Mouse (Mus musculus) embryonic facial prominence, embryonic 15.5 days (tissue): Measurements from ENCODE around the gene Ucn. TPM values are rescaled to one million over a fixed set of nuclear protein-coding genes. Genes with fewer than 3 reads are reported as not detected.

Experiments used
- ATAC-seq: fragments of 200-750 bp; cut with Nextera tagmentation; 2 replicates; pipeline ENCODE4 v1.8.0; 2017; ENCODE audit warnings: low read depth, moderate TSS enrichment; ENCODE audit not compliant: insufficient number of reproducible peaks, low FRiP score, low TSS enrichment
- H3K27ac ChIP-seq: fragments of 300-500 bp; sonication (generic); replicated peaks from 2 replicates; pipeline ENCODE4 v1.5.1; 2015; ENCODE audit warnings: mild to moderate bottlenecking, inconsistent platforms
- H3K27me3 ChIP-seq: fragments of 300-500 bp; sonication (generic); 2 replicates; pipeline ENCODE4 v1.6.1; 2015; ENCODE audit warnings: inconsistent platforms
- H3K36me3 ChIP-seq: fragments of 300-500 bp; sonication (generic); 2 replicates; pipeline ENCODE4 v1.6.1; 2015; ENCODE audit warnings: mild to moderate bottlenecking, inconsistent platforms
- H3K4me1 ChIP-seq: fragments of 300-500 bp; sonication (generic); 2 replicates; pipeline ENCODE4 v1.6.1; 2015; ENCODE audit warnings: inconsistent platforms
- H3K4me2 ChIP-seq: fragments of 300-500 bp; sonication (generic); replicated peaks from 2 replicates; pipeline ENCODE4 v1.6.1; 2015; ENCODE audit warnings: mild to moderate bottlenecking, inconsistent platforms
- H3K4me3 ChIP-seq: fragments of 300-500 bp; sonication (generic); replicated peaks from 2 replicates; pipeline ENCODE4 v1.5.1; 2015; ENCODE audit warnings: mild to moderate bottlenecking, inconsistent platforms
- H3K9ac ChIP-seq: fragments of 300-500 bp; sonication (generic); 2 replicates; pipeline ENCODE4 v1.6.1; 2015; ENCODE audit warnings: inconsistent platforms
- H3K9me3 ChIP-seq: fragments of 300-500 bp; sonication (generic); replicated peaks from 2 replicates; pipeline ENCODE4 v1.6.1; 2016; ENCODE audit warnings: inconsistent platforms
- whole genome bisulfite sequencing: fragments of 180-500 bp; shearing (Covaris S2); methylation state at CpG from one replicate; pipeline ENCODE4 v1.1.7; 2015; 5-methylcytosine and 5-hydroxymethylcytosine counted together
- polyA plus RNA-seq: library from polyadenylated mRNA; unstranded; fragments of >200 nt; fragmentation: Nextera tagmentation; extraction: Ambion mirVana; gene quantifications from 2 replicates; pipeline ENCODE4 v1.2.1, GENCODE M21; 2015

Gene Ucn
- polyA plus RNA-seq, 1 experiment from 2014 or later: not detected

DNA sequence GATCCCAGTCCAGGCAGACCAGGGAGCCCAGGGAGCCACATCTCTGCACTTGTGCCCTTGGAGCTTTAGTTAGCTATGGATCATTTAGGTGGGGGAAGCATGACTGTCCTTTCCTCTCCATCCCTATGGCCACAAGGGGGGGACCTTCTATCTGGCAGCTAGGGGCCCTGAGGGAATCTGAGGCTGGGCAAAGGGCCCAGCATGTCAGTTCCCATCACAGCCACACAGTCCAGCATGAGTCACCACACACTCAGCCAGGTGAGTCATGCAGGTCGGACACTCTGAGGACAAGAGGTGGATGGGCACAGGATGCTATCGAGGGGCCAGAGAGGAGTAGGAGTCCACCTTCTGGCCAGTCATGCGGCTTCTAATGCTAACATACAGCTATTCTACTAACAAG, 13.1 kb upstream of the Ucn start:
- no peak overlapping the region for H3K4me2 ChIP-seq
- 95% methylated on average over 3 of the region's 3 CpGs for WGBS
- H3K36me3 ChIP-seq: peaks cover 17% of the 10 kb centered on the region
- H3K4me1 ChIP-seq: peaks cover 12% of the 10 kb centered on the region
- no peak overlapping the region for H3K27ac ChIP-seq
- H3K4me3 ChIP-seq: no peak overlapping the region
- H3K9ac ChIP-seq: no peak overlapping the region
- no peaks in the 10 kb centered on the region for H3K27me3 ChIP-seq
- H3K9me3 ChIP-seq: no peaks in the 10 kb centered on the region
- no peak for ATAC-seq

DNA sequence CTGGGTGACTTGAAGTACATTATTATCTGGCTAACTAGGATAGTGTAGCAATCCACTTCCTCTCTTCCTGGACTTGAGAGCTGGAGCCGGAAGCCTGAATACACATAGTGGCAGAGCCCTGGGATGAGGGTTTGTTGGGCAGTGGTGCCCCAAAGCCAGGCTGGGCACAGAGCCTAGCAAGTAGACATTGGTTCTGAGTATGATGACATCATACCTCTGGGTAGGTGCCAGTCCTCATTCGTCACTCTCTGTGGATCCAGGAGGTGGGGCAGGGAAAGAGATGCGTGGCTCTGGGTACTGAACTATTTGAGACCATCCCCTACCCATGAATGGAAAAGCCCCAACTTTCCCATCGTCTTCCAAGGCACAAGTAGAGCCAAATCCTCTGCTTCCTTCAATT, 11.2 kb upstream of the Ucn start:
- Histone ChIP-seq H3K9ac (no peak overlapping the region), H3K9me3 (no peaks in the 10 kb centered on the region), H3K4me1 (peaks cover 9% of the 10 kb centered on the region), H3K27me3 (no peaks in the 10 kb centered on the region), H3K36me3 (peaks cover 28% of the 10 kb centered on the region), H3K4me3 (no peak overlapping the region), H3K4me2 (no peak overlapping the region), H3K27ac (no peak overlapping the region)
- ATAC-seq: no peak
- WGBS: 81% methylated on average over 4 of the region's 4 CpGs

DNA sequence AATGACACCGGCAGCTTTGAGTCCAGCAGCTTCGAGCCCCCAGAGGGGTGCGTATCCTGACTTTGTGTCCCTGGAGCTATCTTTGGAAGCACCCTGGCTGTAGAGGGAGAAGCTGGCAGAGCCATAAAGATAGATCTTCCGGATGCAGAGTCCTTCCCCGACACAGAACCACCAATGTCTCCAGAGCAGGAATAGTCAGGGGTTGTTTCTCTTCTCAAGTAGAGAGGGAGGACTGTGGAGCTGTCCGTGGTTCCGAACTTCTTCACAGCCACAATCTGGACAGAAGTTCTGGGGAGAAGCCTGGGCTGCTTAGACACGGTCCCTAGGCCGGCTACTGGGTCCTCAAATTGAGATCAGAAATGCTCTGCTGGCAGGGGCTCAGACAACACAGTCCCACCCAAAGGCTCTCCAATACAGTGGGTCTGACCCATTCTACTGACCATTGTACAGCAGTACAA, 368 bp upstream of the Ucn start:
- H3K9me3 ChIP-seq: no peaks in the 10 kb centered on the region
- no peak overlapping the region for H3K27ac ChIP-seq
- H3K4me1 ChIP-seq: peaks cover 19% of the 10 kb centered on the region
- no peak for ATAC-seq
- 10% methylated on average over 9 of the region's 9 CpGs for WGBS
- peak overlapping the region; percentile 4; the same call in 1 of the 2 replicates for H3K4me3 ChIP-seq
- peak overlapping the region; percentile 27 for H3K4me2 ChIP-seq
- no peak overlapping the region for H3K9ac ChIP-seq
- H3K27me3 ChIP-seq: peaks cover 58% of the 10 kb centered on the region
- peaks cover 15% of the 10 kb centered on the region for H3K36me3 ChIP-seq

DNA sequence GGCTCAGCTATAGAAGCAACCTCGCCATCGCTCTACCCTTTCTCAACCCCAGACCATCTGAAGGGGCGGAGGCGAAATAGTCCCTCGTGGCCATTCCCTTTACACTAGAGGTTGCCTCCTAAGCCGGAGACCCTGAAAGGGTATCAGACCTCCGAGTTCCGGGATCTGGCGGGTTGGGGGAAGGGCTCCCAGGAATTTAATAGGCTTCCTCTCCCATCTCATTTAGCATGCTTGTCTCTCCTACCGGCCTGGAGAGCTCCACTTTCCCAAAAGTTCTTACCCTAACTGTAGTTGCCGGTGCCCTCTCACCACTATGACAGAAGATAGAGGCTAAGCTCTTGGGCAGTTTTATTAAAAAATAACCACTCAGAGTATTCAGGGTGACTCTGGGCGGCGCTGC, 971 bp downstream of the Ucn start:
- Histone ChIP-seq H3K4me1 (peaks cover 19% of the 10 kb centered on the region), H3K27me3 (peaks cover 62% of the 10 kb centered on the region), H3K4me3 (peak overlapping the region; percentile 4; the same call in 1 of the 2 replicates), H3K36me3 (peaks cover 7% of the 10 kb centered on the region; the same call in 1 of the 2 replicates), H3K9me3 (no peaks in the 10 kb centered on the region), H3K4me2 (no peak overlapping the region), H3K9ac (no peak overlapping the region), H3K27ac (no peak overlapping the region)
- ATAC-seq: no peak
- WGBS: under 1% methylated on average over 13 of the region's 13 CpGs

DNA sequence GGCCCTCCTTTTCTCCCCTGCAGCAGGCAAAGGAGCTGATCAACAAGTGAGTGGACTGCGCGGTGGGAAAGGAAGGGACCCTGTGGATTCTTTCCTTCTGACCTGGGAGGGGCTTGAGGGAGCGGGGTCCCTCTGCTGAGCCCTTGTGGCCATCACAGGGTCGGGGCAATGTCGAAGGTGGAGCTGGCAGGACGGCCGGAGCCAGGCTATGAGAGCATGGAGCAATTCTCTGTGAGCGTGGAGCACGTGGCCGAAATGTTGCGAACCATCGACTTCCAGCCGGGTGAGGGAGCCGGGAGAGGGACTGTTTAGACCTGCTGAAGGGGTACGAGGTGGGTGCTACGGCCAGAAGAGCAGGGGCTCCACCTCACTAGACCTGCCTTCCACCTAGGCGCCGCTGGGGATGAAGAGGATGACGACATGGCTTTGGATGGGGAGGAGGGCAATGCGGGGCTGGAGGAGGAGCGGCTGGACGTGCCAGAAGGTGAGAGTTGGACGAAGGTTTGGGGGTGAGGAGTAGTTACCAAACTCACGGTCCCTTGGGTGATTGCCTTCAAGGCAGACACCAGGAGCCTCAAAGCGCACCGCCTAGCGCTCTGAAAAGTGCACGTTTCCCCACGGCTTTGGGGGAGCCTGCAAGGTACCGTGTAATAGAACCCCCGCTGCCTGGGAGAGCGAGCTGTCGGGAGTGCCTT, 1.8 kb downstream of the Ucn start:
- Histone ChIP-seq H3K36me3 (peaks cover 7% of the 10 kb centered on the region; the same call in 1 of the 2 replicates), H3K4me3 (no peak overlapping the region), H3K9me3 (no peaks in the 10 kb centered on the region), H3K4me1 (peaks cover 19% of the 10 kb centered on the region), H3K4me2 (no peak overlapping the region), H3K27me3 (peaks cover 62% of the 10 kb centered on the region), H3K9ac (no peak overlapping the region), H3K27ac (no peak overlapping the region)
- ATAC-seq: 0 out of 2 replicates have a peak, but pooled peaks have one; percentile 11
- WGBS: 1% methylated on average over 32 of the region's 33 CpGs

DNA sequence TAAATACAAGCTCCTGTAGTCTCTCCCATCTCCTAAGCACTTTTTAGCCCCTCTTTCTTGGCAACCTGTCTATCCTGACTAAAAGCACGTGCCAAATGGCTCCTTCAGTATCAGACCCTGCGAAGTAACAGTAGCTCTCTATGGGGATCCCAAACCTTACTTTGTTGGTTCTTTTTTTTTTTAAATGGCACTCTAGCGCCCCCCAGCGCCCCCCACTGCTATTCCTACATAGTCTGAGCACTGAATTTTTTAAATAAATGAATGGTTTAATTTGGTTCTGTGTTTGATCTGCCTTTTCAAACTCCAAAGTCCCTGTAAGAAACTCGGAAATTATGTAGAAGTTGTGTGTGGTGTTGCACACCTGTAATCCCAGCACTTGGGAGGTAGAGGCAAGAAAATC, 12.6 kb downstream of the Ucn start:
- H3K4me2 ChIP-seq: no peak overlapping the region
- H3K27me3 ChIP-seq: no peaks in the 10 kb centered on the region; the same call in 1 of the 2 replicates
- no peak overlapping the region for H3K9ac ChIP-seq
- no peak overlapping the region for H3K4me3 ChIP-seq
- no peaks in the 10 kb centered on the region for H3K4me1 ChIP-seq
- 41% methylated on average over 5 of the region's 5 CpGs for WGBS
- no peaks in the 10 kb centered on the region for H3K9me3 ChIP-seq
- ATAC-seq: no peak
- H3K36me3 ChIP-seq: no peaks in the 10 kb centered on the region
- H3K27ac ChIP-seq: no peak overlapping the region

DNA sequence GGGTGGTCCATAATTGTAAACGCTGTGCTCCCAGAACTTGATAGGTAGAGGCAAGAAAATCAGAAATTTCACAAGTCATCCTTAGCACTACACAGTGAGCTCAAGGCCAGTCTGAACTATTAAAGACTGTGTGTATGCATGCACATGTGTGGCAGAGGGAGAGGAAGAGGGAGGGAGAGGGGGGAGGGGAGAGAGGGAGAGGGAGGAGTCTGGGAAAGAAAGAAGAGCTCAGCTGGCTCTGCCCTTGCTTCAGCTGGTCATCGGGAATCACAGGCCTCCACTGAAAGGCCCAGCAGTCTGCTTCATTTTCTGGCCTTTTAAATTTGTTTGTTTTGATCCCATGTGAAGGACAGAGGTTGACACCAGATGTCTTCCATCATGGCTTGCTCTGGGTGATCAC, 15.1 kb downstream of the Ucn start:
- Histone ChIP-seq H3K36me3 (no peaks in the 10 kb centered on the region), H3K9me3 (no peaks in the 10 kb centered on the region), H3K4me3 (no peak overlapping the region), H3K9ac (no peak overlapping the region), H3K27ac (no peak overlapping the region), H3K27me3 (no peaks in the 10 kb centered on the region), H3K4me1 (no peaks in the 10 kb centered on the region), H3K4me2 (no peak overlapping the region)
- 26% methylated on average over 2 of the region's 2 CpGs for WGBS
- ATAC-seq: no peak

DNA sequence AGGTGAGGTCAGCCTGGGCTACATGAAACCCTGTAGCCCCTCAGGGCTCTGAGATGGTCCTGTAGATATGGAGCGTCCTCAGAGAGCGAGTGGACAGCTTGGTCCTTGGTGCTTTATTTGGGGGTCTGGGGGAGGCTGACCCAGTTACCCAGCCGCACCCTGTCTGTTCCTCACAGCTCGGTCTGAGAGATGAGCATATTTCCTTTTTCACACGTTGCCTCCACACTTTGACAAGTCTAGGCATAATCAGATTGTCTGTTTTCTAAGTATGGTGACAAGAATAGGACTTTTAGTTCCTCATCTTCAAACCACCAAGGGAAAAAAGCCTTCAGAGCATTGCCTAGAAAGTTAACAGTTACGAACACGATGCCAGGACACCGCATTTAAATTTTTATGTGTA, 17.5 kb downstream of the Ucn start:
- no peak overlapping the region for H3K4me3 ChIP-seq
- H3K36me3 ChIP-seq: no peaks in the 10 kb centered on the region
- H3K27me3 ChIP-seq: 0 out of 2 replicates have a peak, but pooled peaks cover 3% of the 10 kb centered on the region
- H3K4me2 ChIP-seq: no peak overlapping the region
- no peak overlapping the region for H3K9ac ChIP-seq
- no peak overlapping the region for H3K27ac ChIP-seq
- ATAC-seq: no peak
- WGBS: 79% methylated on average over 8 of the region's 8 CpGs
- H3K9me3 ChIP-seq: no peaks in the 10 kb centered on the region
- no peaks in the 10 kb centered on the region for H3K4me1 ChIP-seq

DNA sequence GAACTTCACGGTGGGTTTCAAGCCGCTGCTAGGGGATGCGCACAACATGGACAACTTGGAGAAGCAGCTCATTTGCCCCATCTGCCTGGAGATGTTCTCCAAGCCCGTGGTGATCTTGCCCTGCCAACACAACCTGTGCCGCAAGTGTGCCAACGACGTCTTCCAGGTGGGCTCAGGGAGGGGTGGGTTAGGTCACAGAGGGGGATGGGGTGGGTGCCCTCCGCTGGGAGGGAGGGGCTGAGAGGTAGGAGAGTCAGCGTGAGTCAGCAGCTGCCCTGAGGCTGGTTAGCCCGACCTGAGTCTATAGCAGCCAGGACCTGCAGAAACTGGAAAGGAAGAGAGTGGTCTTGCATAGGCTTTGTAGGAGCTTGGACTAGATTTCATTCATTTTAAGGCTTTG, 21.7 kb downstream of the Ucn start:
- H3K36me3 ChIP-seq: no peaks in the 10 kb centered on the region
- H3K4me3 ChIP-seq: no peak overlapping the region
- no peaks in the 10 kb centered on the region for H3K9me3 ChIP-seq
- no peak overlapping the region for H3K27ac ChIP-seq
- H3K27me3 ChIP-seq: 0 out of 2 replicates have a peak, but pooled peaks cover 3% of the 10 kb centered on the region
- no peak overlapping the region for H3K9ac ChIP-seq
- no peak for ATAC-seq
- WGBS: 26% methylated on average over 10 of the region's 10 CpGs
- no peak overlapping the region for H3K4me2 ChIP-seq
- H3K4me1 ChIP-seq: no peaks in the 10 kb centered on the region

DNA sequence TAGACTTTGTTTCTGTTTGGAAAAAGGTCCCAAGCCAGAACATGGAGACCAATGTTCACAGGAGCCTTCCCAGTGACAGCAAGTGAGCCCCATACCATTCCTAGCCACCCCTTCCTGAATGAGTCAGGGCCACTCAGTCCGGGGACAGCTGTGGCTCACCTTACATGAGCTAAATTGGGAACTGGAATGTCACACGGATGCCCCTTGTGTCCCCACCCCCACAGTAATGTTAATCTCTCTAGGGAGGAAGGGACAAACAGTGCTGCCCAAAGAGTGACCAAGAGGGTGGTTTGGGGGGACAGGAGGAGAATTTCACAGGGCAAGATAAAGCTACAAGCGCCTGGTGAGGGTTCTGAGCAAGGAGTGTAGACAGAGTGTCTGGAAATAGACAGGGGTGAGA, 22.3 kb downstream of the Ucn start, which contains the start of gene Trim54:
Gene Trim54, plus strand, starts transcription at position 359 of the 400 bp plus-strand sequence.
- H3K4me3 ChIP-seq: no peak within 1 kb of the TSS
- H3K4me1 ChIP-seq: no peaks in the 10 kb centered on the region
- H3K27me3 ChIP-seq: 0 out of 2 replicates have a peak, but pooled peaks cover 3% of the 10 kb centered on the region
- no peak within 1 kb of the TSS for H3K4me2 ChIP-seq
- no peaks in the 10 kb centered on the region for H3K36me3 ChIP-seq
- WGBS: 34% methylated on average over 3 of the region's 3 CpGs
- no peak for ATAC-seq
- H3K27ac ChIP-seq: no peak within 1 kb of the TSS
- H3K9ac ChIP-seq: no peak within 1 kb of the TSS
- no peaks in the 10 kb centered on the region for H3K9me3 ChIP-seq

DNA sequence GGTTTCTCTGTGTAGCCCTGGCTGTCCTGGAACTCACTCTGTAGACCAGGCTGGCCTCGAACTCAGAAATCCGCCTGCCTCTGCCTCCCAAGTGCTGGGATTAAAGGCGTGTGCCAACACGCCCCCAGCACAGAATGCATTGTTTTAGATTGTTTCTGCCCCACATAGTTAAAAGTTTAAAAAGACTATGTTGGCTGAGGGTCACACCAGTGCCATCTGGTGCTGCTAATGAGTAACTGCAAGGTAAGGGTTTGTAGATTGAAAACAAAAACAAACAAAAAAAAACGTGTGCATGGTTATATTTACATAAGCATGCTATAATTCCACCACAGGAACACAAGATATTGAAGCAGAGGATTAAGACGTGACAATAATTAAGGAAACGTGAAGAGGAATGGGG, 27.8 kb downstream of the Ucn start:
- no peaks in the 10 kb centered on the region for H3K36me3 ChIP-seq
- WGBS: 35% methylated on average over 7 of the region's 7 CpGs
- ATAC-seq: no peak
- H3K4me1 ChIP-seq: no peaks in the 10 kb centered on the region
- no peak overlapping the region for H3K27ac ChIP-seq
- H3K9ac ChIP-seq: no peak overlapping the region
- no peak overlapping the region for H3K4me2 ChIP-seq
- no peaks in the 10 kb centered on the region for H3K9me3 ChIP-seq
- no peak overlapping the region for H3K4me3 ChIP-seq
- no peaks in the 10 kb centered on the region for H3K27me3 ChIP-seq

DNA sequence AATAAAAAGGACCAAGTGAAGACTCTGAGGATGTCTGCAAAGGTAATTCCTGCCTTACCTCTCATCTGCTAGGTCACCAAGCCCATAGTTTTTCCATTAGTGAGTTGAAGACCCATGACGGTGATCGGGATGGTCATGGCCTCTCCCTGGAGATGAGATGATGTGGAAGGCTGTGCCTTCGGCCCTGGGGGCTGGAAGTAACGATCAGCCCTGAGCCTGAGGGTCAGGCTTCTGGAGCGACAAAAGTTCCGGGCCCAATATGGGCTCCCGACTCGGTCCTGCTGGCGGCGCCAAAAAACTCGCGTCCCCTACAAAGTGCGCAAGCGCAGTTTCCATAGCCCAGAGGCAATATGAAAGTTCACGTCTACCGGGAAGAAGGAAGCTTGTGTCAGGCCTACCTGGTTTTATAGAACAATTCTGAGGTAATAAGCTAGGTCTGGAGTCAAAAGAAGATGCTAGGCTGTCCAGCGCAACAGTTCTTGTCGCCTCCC, 30.6 kb downstream of the Ucn start, which contains the start of gene Slc30a3:
Gene Slc30a3, minus strand, starts transcription at position 238 of the 491 bp plus-strand sequence.
- Histone ChIP-seq H3K36me3 (no peaks in the 10 kb centered on the region), H3K9ac (no peak within 1 kb of the TSS), H3K27ac (no peak within 1 kb of the TSS), H3K4me2 (no peak within 1 kb of the TSS), H3K9me3 (no peaks in the 10 kb centered on the region), H3K27me3 (0 out of 2 replicates have a peak, but pooled peaks cover 3% of the 10 kb centered on the region), H3K4me1 (no peaks in the 10 kb centered on the region), H3K4me3 (no peak within 1 kb of the TSS)
- 90% methylated on average over 18 of the region's 18 CpGs for WGBS
- ATAC-seq: no peak
